Mouse (Mus musculus) urinary bladder, postnatal 25 days (tissue): ENCODE data around the gene Fjx1.
A peak's percentile ranks its signal among the peaks of the same experiment; 100 is the strongest.

Experiments used
- DNase-seq: peaks from one replicate; pipeline ENCODE4 v3.0.0; 2022; ENCODE audit warnings: low spot score

Fjx1 gene

GRCm38 (mm10) chr2:102426434-102426833 lies 25.9 kb downstream of the Fjx1 start:
- DNase-seq, result no peak

GRCm38 (mm10) chr2:102416149-102416743 lies 36.1 kb downstream of the Fjx1 start:
- DNase-seq, result no peak

DNA sequence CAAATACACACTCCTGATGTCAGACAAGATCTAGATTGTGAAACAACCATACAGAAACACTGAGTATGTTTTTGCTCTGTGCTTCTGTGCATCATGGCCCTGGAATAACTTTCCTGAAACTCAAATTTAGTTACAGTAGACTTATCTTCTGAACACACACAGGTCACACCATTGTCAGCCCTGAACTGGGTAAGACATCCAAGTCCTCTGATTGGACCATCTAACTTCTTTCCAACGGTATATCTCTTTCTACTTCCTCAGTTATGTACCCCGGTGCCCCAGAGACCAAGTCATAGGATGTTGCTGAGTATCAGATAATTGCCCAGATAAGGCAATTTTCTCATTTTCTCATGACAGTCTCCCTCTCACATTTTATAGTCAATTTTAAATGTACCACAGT lies 39.6 kb downstream of the Fjx1 start:
- no peak for DNase-seq

DNA sequence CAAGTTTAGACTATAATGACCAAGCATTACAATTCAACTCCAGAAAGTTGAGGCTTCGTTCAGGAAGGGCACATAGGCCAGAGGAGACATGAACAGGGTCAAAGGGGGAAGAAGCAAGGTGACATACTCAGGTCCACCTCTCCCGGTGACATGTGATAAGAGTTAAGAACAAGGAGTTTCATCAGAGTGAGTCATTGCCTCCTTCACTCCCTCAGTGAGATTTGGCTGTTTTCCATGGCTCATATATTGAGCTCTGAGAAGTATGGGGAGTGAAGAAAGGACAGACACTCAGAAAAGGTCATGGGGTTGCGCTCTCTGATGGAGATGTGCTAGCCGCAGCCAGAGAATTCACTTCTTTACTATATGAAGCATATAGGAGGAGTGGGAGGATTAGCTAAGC lies 41.7 kb downstream of the Fjx1 start:
- DNase-seq, result no peak

DNA sequence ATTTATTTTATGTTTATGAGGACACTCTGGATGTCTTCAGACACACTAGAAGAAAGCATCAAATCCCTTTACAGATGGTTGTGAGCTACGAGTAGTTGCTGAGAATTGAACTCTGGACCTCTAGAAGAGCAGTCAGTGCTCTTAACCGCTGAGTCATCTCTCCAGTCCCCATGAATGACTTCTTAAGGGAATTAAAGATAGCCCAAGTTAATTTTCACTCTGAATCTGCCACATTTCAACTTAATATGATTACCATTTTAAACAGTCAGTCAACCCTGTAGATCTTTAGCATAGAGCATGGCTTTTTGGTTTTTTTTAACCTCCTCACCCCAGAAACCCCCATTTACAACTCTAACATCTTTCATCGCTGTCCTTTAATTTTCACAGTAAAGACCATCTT lies 42.6 kb downstream of the Fjx1 start:
- DNase-seq, result no peak

GRCm38 (mm10) chr2:102407363-102408184 lies 44.7 kb downstream of the Fjx1 start, which contains the start of gene Trim44:
TSS of gene Trim44 (minus strand) at chr2:102407828.
- DNase-seq, result no peak

GRCm38 (mm10) chr2:102406324-102407304 lies 45.7 kb downstream of the Fjx1 start:
- no peak for DNase-seq

DNA sequence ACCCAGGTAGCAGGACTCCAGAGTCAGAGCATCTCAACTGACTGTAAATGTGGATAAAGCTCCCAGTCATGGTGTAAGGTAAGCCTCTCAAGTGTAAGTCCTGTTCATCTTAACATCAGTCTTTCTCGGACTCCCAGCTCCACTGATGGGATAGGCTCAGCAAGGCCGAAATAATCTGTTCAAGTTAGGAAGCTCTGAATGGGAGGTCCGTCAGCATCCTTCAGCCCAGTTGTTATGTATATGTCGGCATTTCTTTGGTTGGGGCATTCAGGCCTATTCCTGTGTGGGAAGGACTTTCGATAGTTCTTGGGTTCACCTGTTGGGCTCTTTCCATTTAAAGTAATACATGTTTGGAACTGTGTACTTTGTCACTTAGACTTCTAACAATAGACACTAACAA lies 48.3 kb downstream of the Fjx1 start:
- DNase-seq, result no peak

- DNase-seq, result no peak
Observed at GRCm38 (mm10) chr2:102403306-102403705, 49.0 kb downstream of the Fjx1 start.

- DNase-seq, result no peak
Observed at GRCm38 (mm10) chr2:102401352-102401692, 51.0 kb downstream of the Fjx1 start.

GRCm38 (mm10) chr2:102400605-102401351 lies 51.5 kb downstream of the Fjx1 start:
- peak; percentile 71 for DNase-seq

- no peak for DNase-seq
Observed at GRCm38 (mm10) chr2:102399864-102400604, 52.3 kb downstream of the Fjx1 start.
